Comparison of ENCODE assay signal across 9 mouse cellular contexts in genomic region chr15:102146882-102147281, GRCm38 (mm10). TPM values are rescaled to one million over a fixed set of nuclear protein-coding genes. Genes with fewer than 3 reads are reported as not detected.
DNase-seq lines count a peak whose midpoint lies in the region; ATAC-seq and TF ChIP-seq lines count a peak whose summit lies in the region.
"Had no signal": no experiment of that assay in that cellular context is flagged by ENCODE, and none has a peak within 500 bp of the region (broad histone marks: within the 10 kb centered on the region; RNA-seq: fewer than 3 reads in every experiment).

No protein-coding gene starts in this region.

- DNase-seq in hindbrain, embryonic 10.5 days (ENCODE audit: low spot score): peak; percentile 41
- peak; percentile 37 for DNase-seq in A20 (ENCODE audit: low read depth, low spot score)
- peak; percentile 76 for DNase-seq in MEL-GATA-1-ER (ENCODE audit: extremely low read depth, low read depth)
- peak; percentile 80 to 84 for DNase-seq in cerebellum, postnatal 14 days
- DNase-seq in kidney, postnatal 0 days (ENCODE audit: low spot score): peak; percentile 78

- no peak overlapping the region for H3K4me2 ChIP-seq in hindbrain, embryonic 13.5 days
- H3K4me2 ChIP-seq in kidney, postnatal 0 days (ENCODE audit: low read length): no peak overlapping the region
- H3K4me2 ChIP-seq in forebrain, embryonic 16.5 days (ENCODE audit: low read length): no peak overlapping the region

- ATAC-seq in hindbrain, embryonic 13.5 days (ENCODE audit: low FRiP score): no peak
- 0 out of 2 replicates have a peak, but pooled peaks have one; percentile 29 for ATAC-seq in kidney, postnatal 0 days (replicated peaks; ENCODE audit: low FRiP score, low read depth)
- ATAC-seq in megakaryocyte, adult 5-6 weeks (ENCODE audit: poor library complexity, severe bottlenecking): peak; percentile 23; the same call in 1 of the 2 replicates
- ATAC-seq in forebrain, embryonic 16.5 days: no peak

- no peaks in the 10 kb centered on the region for H3K36me3 ChIP-seq in hindbrain, embryonic 10.5 days
- H3K36me3 ChIP-seq in hindbrain, embryonic 13.5 days: no peaks in the 10 kb centered on the region
- no peaks in the 10 kb centered on the region for H3K36me3 ChIP-seq in kidney, postnatal 0 days (ENCODE audit: insufficient read depth, low read length)
- H3K36me3 ChIP-seq in forebrain, embryonic 16.5 days (ENCODE audit: control insufficient read depth, insufficient read depth): no peaks in the 10 kb centered on the region

- peaks cover 53% of the 10 kb centered on the region for H3K27me3 ChIP-seq in hindbrain, embryonic 10.5 days (ENCODE audit: insufficient read depth, poor library complexity, severe bottlenecking)
- H3K27me3 ChIP-seq in hindbrain, embryonic 13.5 days: peaks cover 48% of the 10 kb centered on the region
- 0 out of 2 replicates have a peak, but pooled peaks cover 5% of the 10 kb centered on the region for H3K27me3 ChIP-seq in kidney, postnatal 0 days (ENCODE audit: insufficient read depth, low read length)
- H3K27me3 ChIP-seq in forebrain, embryonic 16.5 days (replicated peaks; ENCODE audit: control insufficient read depth, insufficient read depth, low read length): peaks cover 28% of the 10 kb centered on the region

- no peak overlapping the region for H3K4me3 ChIP-seq in hindbrain, embryonic 10.5 days
- no peak overlapping the region for H3K4me3 ChIP-seq in hindbrain, embryonic 13.5 days
- no peak overlapping the region for H3K4me3 ChIP-seq in kidney, postnatal 0 days (replicated peaks; ENCODE audit: low read depth, low read length)
- no peak overlapping the region for H3K4me3 ChIP-seq in forebrain, embryonic 16.5 days (replicated peaks; ENCODE audit: low read length)

- peaks cover 29% of the 10 kb centered on the region for H3K4me1 ChIP-seq in hindbrain, embryonic 10.5 days (replicated peaks)
- peaks cover 7% of the 10 kb centered on the region for H3K4me1 ChIP-seq in hindbrain, embryonic 13.5 days (replicated peaks)
- H3K4me1 ChIP-seq in kidney, postnatal 0 days (replicated peaks; ENCODE audit: insufficient read depth, low read length): peaks cover 14% of the 10 kb centered on the region
- no peaks in the 10 kb centered on the region for H3K4me1 ChIP-seq in forebrain, embryonic 16.5 days (replicated peaks; ENCODE audit: control insufficient read depth, insufficient read depth, low read length)

- no peak overlapping the region for H3K9ac ChIP-seq in hindbrain, embryonic 13.5 days
- H3K9ac ChIP-seq in kidney, postnatal 0 days (ENCODE audit: low read depth, low read length): no peak overlapping the region
- H3K9ac ChIP-seq in forebrain, embryonic 16.5 days (replicated peaks; ENCODE audit: low read depth, low read length): no peak overlapping the region

- WGBS in hindbrain, embryonic 10.5 days: 15% methylated on average over 1 of the region's 1 CpGs
- 0% methylated on average over 1 of the region's 1 CpGs for WGBS in hindbrain, embryonic 13.5 days
- WGBS in kidney, postnatal 0 days: 4% methylated on average over 1 of the region's 1 CpGs
- 0% methylated on average over 1 of the region's 1 CpGs for WGBS in forebrain, embryonic 16.5 days

- no peaks in the 10 kb centered on the region for H3K9me3 ChIP-seq in hindbrain, embryonic 10.5 days
- H3K9me3 ChIP-seq in hindbrain, embryonic 13.5 days: no peaks in the 10 kb centered on the region
- no peaks in the 10 kb centered on the region for H3K9me3 ChIP-seq in kidney, postnatal 0 days (replicated peaks; ENCODE audit: low read length)
- H3K9me3 ChIP-seq in forebrain, embryonic 16.5 days (ENCODE audit: control insufficient read depth, low read length): no peaks in the 10 kb centered on the region
- H3K9me3 ChIP-seq: megakaryocyte, embryonic 14.5 days had no signal

- H3K27ac ChIP-seq in hindbrain, embryonic 10.5 days: no peak overlapping the region
- no peak overlapping the region for H3K27ac ChIP-seq in hindbrain, embryonic 13.5 days
- H3K27ac ChIP-seq in kidney, postnatal 0 days: no peak overlapping the region
- no peak overlapping the region for H3K27ac ChIP-seq in forebrain, embryonic 16.5 days (ENCODE audit: low read length)

- peak; percentile 90 for TF ChIP-seq CTCF in kidney, postnatal 0 days (IDR thresholded peaks at IDR 0.05; ENCODE audit: low read depth)

RNA-seq across cellular contexts. Expression of gene Igfbp6, which starts 2.7 kb away (rescaled TPM):
- 0.20 TPM in 1 of 2 replicates, not detected in the other for polyA plus RNA-seq in hindbrain, embryonic 10.5 days (2016; fragmentation: Nextera tagmentation; extraction: Ambion mirVana)
- 0.49 and 1.2 TPM in 2 replicates for polyA plus RNA-seq in hindbrain, embryonic 13.5 days (2015; fragmentation: Nextera tagmentation; extraction: Ambion mirVana)
- polyA plus RNA-seq in kidney, postnatal 0 days (2015; fragmentation: Nextera tagmentation; extraction: Ambion mirVana): 20.5 and 28.3 TPM in 2 replicates
- 1.3 TPM in 1 of 2 replicates, not detected in the other for total RNA-seq in megakaryocyte, adult 5-6 weeks (2015)
- total RNA-seq in megakaryocyte, adult 5-6 weeks (2017): not detected in 2 replicates
- 2.2 and 2.4 TPM in 2 replicates for polyA plus RNA-seq in forebrain, embryonic 16.5 days (2015; fragmentation: Nextera tagmentation; extraction: Ambion mirVana)

RNA-seq across cellular contexts. Expression of gene Soat2, which starts 3.4 kb away (rescaled TPM):
- polyA plus RNA-seq in hindbrain, embryonic 10.5 days (2016; fragmentation: Nextera tagmentation; extraction: Ambion mirVana): 0.35 and 0.38 TPM in 2 replicates
- 0.14 TPM in 1 of 2 replicates, not detected in the other for polyA plus RNA-seq in hindbrain, embryonic 13.5 days (2015; fragmentation: Nextera tagmentation; extraction: Ambion mirVana)
- 0.28 and 0.34 TPM in 2 replicates for polyA plus RNA-seq in kidney, postnatal 0 days (2015; fragmentation: Nextera tagmentation; extraction: Ambion mirVana)
- 0.78 and 0.82 TPM in 2 replicates for total RNA-seq in megakaryocyte, adult 5-6 weeks (2015)
- 0.89 and 1.1 TPM in 2 replicates for total RNA-seq in megakaryocyte, adult 5-6 weeks (2017)
- not detected in 2 replicates for polyA plus RNA-seq in forebrain, embryonic 16.5 days (2015; fragmentation: Nextera tagmentation; extraction: Ambion mirVana)

RNA-seq across cellular contexts. Expression of gene Spryd3, which starts 10.8 kb away (rescaled TPM):
- 14.6 and 17.6 TPM in 2 replicates for polyA plus RNA-seq in hindbrain, embryonic 10.5 days (2016; fragmentation: Nextera tagmentation; extraction: Ambion mirVana)
- polyA plus RNA-seq in hindbrain, embryonic 13.5 days (2015; fragmentation: Nextera tagmentation; extraction: Ambion mirVana): 50.8 and 57.4 TPM in 2 replicates
- 14.3 and 16.6 TPM in 2 replicates for polyA plus RNA-seq in kidney, postnatal 0 days (2015; fragmentation: Nextera tagmentation; extraction: Ambion mirVana)
- total RNA-seq in megakaryocyte, adult 5-6 weeks (2015): 6.1 and 7.5 TPM in 2 replicates
- total RNA-seq in megakaryocyte, adult 5-6 weeks (2017): 20.6 and 22.6 TPM in 2 replicates
- polyA plus RNA-seq in forebrain, embryonic 16.5 days (2015; fragmentation: Nextera tagmentation; extraction: Ambion mirVana): 48.2 and 56.4 TPM in 2 replicates

RNA-seq across cellular contexts. Expression of gene Tns2, which starts 46.7 kb away (rescaled TPM):
- polyA plus RNA-seq in hindbrain, embryonic 10.5 days (2016; fragmentation: Nextera tagmentation; extraction: Ambion mirVana): 11.8 and 13.8 TPM in 2 replicates
- polyA plus RNA-seq in hindbrain, embryonic 13.5 days (2015; fragmentation: Nextera tagmentation; extraction: Ambion mirVana): 8.3 and 9.3 TPM in 2 replicates
- polyA plus RNA-seq in kidney, postnatal 0 days (2015; fragmentation: Nextera tagmentation; extraction: Ambion mirVana): 34.4 and 35.8 TPM in 2 replicates
- total RNA-seq in megakaryocyte, adult 5-6 weeks (2015): 0.32 and 1.9 TPM in 2 replicates
- 0.07 TPM in 1 of 2 replicates, not detected in the other for total RNA-seq in megakaryocyte, adult 5-6 weeks (2017)
- polyA plus RNA-seq in forebrain, embryonic 16.5 days (2015; fragmentation: Nextera tagmentation; extraction: Ambion mirVana): 6.9 and 7.7 TPM in 2 replicates

RNA-seq across cellular contexts. Expression of gene Zfp740, which starts 56.2 kb away (rescaled TPM):
- 61.8 and 67.1 TPM in 2 replicates for polyA plus RNA-seq in hindbrain, embryonic 10.5 days (2016; fragmentation: Nextera tagmentation; extraction: Ambion mirVana)
- polyA plus RNA-seq in hindbrain, embryonic 13.5 days (2015; fragmentation: Nextera tagmentation; extraction: Ambion mirVana): 68.8 and 71.7 TPM in 2 replicates
- 45.4 and 49.0 TPM in 2 replicates for polyA plus RNA-seq in kidney, postnatal 0 days (2015; fragmentation: Nextera tagmentation; extraction: Ambion mirVana)
- 27.7 and 38.0 TPM in 2 replicates for total RNA-seq in megakaryocyte, adult 5-6 weeks (2015)
- total RNA-seq in megakaryocyte, adult 5-6 weeks (2017): 39.9 and 48.4 TPM in 2 replicates
- polyA plus RNA-seq in forebrain, embryonic 16.5 days (2015; fragmentation: Nextera tagmentation; extraction: Ambion mirVana): 84.6 and 93.4 TPM in 2 replicates

Comparison
In these comparisons a context has a peak if more than half of its experiments do, and no peak if none do; other contexts are left out.
1. ATAC-seq: peak in kidney, postnatal 0 days (single experiment) and megakaryocyte, adult 5-6 weeks (single experiment); none in hindbrain, embryonic 13.5 days (single experiment) and forebrain, embryonic 16.5 days (single experiment).
2. Peak in every context shown above with its lines, with median percentiles within 50 percentile points of each other: DNase-seq.